Mouse (Mus musculus): ENCODE data around the gene Tspan13.

DNA sequence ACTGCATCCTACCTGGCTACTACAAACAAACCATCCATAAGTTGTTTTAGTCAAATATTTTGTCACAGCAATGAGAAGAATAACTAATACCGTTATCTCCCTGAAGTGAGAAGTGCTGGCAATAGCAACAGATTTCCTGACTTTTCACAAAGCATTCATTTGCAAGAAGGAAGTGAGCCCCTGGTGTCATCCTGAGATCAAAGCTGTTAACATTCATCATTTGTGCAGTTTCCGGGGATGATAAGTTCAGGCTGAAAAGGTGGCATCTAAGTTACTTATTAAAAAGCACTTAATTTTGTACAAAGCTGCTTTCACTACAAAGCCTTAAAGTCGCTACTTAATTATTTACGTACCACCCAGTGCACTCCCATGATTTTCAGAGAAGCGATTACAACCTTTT, 30.6 kb upstream of the Tspan13 start:
- TF ChIP-seq GATA1 (IDR thresholded peaks at IDR 0.05; ENCODE audit: borderline replicate concordance, low read length) (no peak), FLI1 (IDR thresholded peaks at IDR 0.05; ENCODE audit: low read length) (no peak)
